Mouse (Mus musculus) liver, embryonic 12.5 days (tissue): ENCODE results near the gene Dnah14. TPM values are rescaled to one million over a fixed set of nuclear protein-coding genes. Genes with fewer than 3 reads are reported as not detected.

Experiments
- ATAC-seq: fragments of 200-750 bp; cut with Nextera tagmentation; 2 replicates; pipeline ENCODE4 v1.8.0; 2017; ENCODE audit warnings: moderate number of reproducible peaks, mild to moderate bottlenecking, moderate library complexity
- H3K27ac ChIP-seq: fragments of 300-500 bp; sonication (generic); 2 replicates; pipeline ENCODE4 v1.5.1; 2016; ENCODE audit warnings: mild to moderate bottlenecking
- H3K27me3 ChIP-seq: fragments of 300-500 bp; sonication (generic); replicated peaks from 2 replicates; pipeline ENCODE4 v1.6.1; 2016; ENCODE audit warnings: mild to moderate bottlenecking, moderate library complexity
- H3K36me3 ChIP-seq: fragments of 300-500 bp; sonication (generic); 2 replicates; pipeline ENCODE4 v1.6.1; 2016; ENCODE audit warnings: mild to moderate bottlenecking, moderate library complexity
- H3K4me1 ChIP-seq: fragments of 300-500 bp; sonication (generic); 2 replicates; pipeline ENCODE4 v1.6.1; 2016
- H3K4me2 ChIP-seq: fragments of 300-500 bp; sonication (generic); 2 replicates; pipeline ENCODE4 v1.6.1; 2016; ENCODE audit warnings: mild to moderate bottlenecking, moderate library complexity
- H3K4me3 ChIP-seq: fragments of 300-500 bp; sonication (generic); 2 replicates; pipeline ENCODE4 v1.5.1; 2016; ENCODE audit warnings: mild to moderate bottlenecking, moderate library complexity
- H3K9ac ChIP-seq: fragments of 300-500 bp; sonication (generic); 2 replicates; pipeline ENCODE4 v1.6.1; 2016; ENCODE audit warnings: mild to moderate bottlenecking, moderate library complexity
- H3K9me3 ChIP-seq: fragments of 300-500 bp; sonication (generic); replicated peaks from 2 replicates; pipeline ENCODE4 v1.6.1; 2016; ENCODE audit warnings: mild to moderate bottlenecking, moderate library complexity
- WGBS: fragments of 180-500 bp; shearing (Covaris S2); methylation state at CpG from one replicate; pipeline ENCODE4 v1.1.7; 2016; ENCODE audit not compliant: insufficient replicate concordance; 5-methylcytosine and 5-hydroxymethylcytosine counted together
- polyA plus RNA-seq: library from polyadenylated mRNA; unstranded; fragments of >200 nt; fragmentation: Nextera tagmentation; extraction: Ambion mirVana; gene quantifications from 2 replicates; pipeline ENCODE4 v1.2.1, GENCODE M21; 2016

Gene Dnah14
- polyA plus RNA-seq, 1 experiment from 2014 or later: 2.9 TPM

DNA sequence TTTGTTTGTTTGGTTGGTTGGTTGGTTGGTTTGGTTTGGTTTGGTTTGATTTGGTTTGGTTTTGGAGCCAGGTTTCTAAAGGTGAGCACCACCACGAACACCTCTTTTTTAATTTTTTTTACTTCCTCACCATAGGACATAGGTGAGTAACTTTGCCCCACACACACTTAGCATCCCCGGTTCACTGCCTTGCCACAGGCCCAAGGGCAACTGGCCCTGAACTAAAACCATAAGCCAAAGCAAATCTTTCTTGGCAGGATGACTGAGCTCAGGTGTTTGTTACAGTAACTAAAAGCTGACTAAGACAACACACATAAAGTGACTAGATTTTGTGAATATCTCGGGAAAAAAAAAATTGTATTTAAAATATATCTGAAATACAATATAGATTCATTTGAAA, 271.0 kb downstream of the Dnah14 start:
- peaks cover 26% of the 10 kb centered on the region for H3K4me1 ChIP-seq
- WGBS: 71% methylated on average over 3 of the region's 3 CpGs
- H3K27ac ChIP-seq: no peak overlapping the region
- H3K9me3 ChIP-seq: no peaks in the 10 kb centered on the region
- no peak overlapping the region for H3K9ac ChIP-seq
- 0 out of 2 replicates have a peak, but pooled peaks cover 8% of the 10 kb centered on the region for H3K27me3 ChIP-seq
- no peak overlapping the region for H3K4me3 ChIP-seq
- no peak overlapping the region for H3K4me2 ChIP-seq
- H3K36me3 ChIP-seq: no peaks in the 10 kb centered on the region
- no peak for ATAC-seq

GRCm38 (mm10) chr1:181848210-181848609, 271.9 kb downstream of the Dnah14 start:
- ATAC-seq: no peak
- Histone ChIP-seq H3K4me3 (no peak overlapping the region), H3K9me3 (no peaks in the 10 kb centered on the region), H3K9ac (no peak overlapping the region), H3K4me1 (peaks cover 27% of the 10 kb centered on the region), H3K4me2 (no peak overlapping the region), H3K27ac (no peak overlapping the region), H3K36me3 (no peaks in the 10 kb centered on the region), H3K27me3 (peaks cover 15% of the 10 kb centered on the region; the same call in 1 of the 2 replicates)
- 64% methylated on average over 1 of the region's 1 CpGs for WGBS

DNA sequence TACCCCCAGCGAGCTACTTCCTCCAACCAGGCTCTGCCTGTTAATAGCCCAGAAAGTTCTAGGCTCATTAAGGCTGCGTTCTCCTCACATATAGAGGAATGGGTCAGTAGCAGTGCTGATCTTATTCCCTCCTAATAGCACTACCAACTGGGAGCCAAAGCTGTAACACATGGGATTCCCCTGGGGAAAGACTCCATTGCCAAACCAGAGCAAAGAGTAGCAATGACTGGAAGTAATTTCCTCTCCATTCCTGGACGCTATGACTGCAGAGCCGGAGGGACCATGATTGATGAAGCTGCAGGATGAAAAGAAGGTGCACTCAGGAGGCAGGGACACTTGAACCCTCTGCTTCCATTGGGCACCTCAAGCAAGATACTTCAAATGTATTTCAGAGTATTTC, 274.1 kb downstream of the Dnah14 start:
- 62% methylated on average over 4 of the region's 4 CpGs for WGBS
- Histone ChIP-seq H3K36me3 (no peaks in the 10 kb centered on the region), H3K27me3 (peaks cover 19% of the 10 kb centered on the region; the same call in 1 of the 2 replicates), H3K9ac (no peak overlapping the region), H3K4me1 (peaks cover 12% of the 10 kb centered on the region), H3K4me2 (no peak overlapping the region), H3K27ac (no peak overlapping the region), H3K9me3 (no peaks in the 10 kb centered on the region), H3K4me3 (no peak overlapping the region)
- ATAC-seq: no peak

DNA sequence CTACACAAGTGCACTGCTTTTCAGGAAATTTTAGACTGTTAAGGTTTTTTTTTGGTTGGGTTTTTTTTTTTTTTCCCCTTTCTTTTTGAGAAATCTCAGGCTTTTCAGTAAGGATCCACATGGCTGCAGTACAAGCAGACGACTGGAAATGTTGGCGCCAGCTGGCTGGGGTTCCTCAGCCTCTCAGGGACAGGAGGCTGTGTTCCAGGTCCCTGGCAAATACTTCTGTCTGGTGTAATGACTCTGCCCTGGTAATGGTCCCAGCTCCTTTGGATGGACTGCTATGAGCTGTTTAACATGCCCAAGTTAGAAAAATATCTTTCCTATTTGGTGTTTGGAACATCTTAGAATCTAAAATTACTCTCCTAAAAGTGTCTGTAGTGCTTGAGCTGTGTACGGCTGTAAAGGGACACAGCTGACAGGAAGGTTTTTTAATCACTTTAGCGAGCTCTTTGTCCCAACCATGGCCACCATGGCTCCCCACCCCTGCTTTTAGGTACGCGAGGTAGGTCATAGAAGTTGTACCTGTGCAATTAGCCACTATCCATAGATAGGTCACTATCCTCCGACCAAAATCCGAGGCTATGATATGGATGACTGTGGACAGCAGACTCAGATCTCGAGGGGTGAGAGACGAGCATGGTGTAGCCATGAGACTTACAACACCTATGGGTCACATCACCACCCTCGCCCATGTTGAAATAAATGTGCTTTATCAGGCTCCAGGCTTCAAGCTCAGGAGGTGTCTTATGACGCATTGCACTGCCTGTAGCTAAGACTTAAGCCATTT, 275.4 kb downstream of the Dnah14 start:
- Histone ChIP-seq H3K4me2 (no peak overlapping the region), H3K4me1 (peaks cover 9% of the 10 kb centered on the region), H3K9ac (no peak overlapping the region), H3K27ac (no peak overlapping the region), H3K36me3 (no peaks in the 10 kb centered on the region), H3K9me3 (no peaks in the 10 kb centered on the region), H3K27me3 (peaks cover 16% of the 10 kb centered on the region; the same call in 1 of the 2 replicates), H3K4me3 (no peak overlapping the region)
- ATAC-seq: no peak
- WGBS: 68% methylated on average over 12 of the region's 12 CpGs

DNA sequence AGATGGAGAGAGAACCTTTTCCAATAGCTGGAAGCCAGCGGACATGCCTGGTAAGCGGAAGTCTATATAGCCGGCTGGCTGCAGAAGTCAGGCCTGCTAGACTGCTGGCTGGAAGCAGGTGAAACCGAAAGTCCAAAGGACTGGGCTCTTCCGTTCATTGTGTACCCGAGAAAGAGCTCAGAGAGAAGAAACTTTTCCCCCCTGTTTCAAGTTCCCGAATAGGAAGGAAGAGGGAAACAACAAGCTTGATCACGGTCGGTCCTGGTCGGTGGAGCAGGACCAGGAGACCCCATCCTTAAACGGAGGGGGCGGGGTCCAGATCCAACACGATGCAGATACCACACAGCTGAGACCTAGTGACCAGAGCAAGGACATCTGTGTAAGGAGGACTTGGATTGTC, 276.1 kb downstream of the Dnah14 start:
- no peak for ATAC-seq
- Histone ChIP-seq H3K4me2 (peak overlapping the region; percentile 34), H3K27ac (no peak overlapping the region), H3K27me3 (peaks cover 16% of the 10 kb centered on the region; the same call in 1 of the 2 replicates), H3K9ac (no peak overlapping the region), H3K4me3 (peak overlapping the region; percentile 20), H3K9me3 (no peaks in the 10 kb centered on the region), H3K36me3 (no peaks in the 10 kb centered on the region), H3K4me1 (peaks cover 9% of the 10 kb centered on the region)
- 25% methylated on average over 13 of the region's 13 CpGs for WGBS

GRCm38 (mm10) chr1:181853081-181853736, 276.9 kb downstream of the Dnah14 start:
- Histone ChIP-seq H3K4me1 (peaks cover 9% of the 10 kb centered on the region), H3K9me3 (no peaks in the 10 kb centered on the region), H3K4me3 (peak overlapping the region; percentile 20; the same call in 1 of the 2 replicates), H3K27me3 (peaks cover 16% of the 10 kb centered on the region; the same call in 1 of the 2 replicates), H3K27ac (no peak overlapping the region), H3K4me2 (peak overlapping the region; percentile 34), H3K9ac (no peak overlapping the region), H3K36me3 (no peaks in the 10 kb centered on the region)
- 7% methylated on average over 18 of the region's 21 CpGs for WGBS
- peak; percentile 54 for ATAC-seq

DNA sequence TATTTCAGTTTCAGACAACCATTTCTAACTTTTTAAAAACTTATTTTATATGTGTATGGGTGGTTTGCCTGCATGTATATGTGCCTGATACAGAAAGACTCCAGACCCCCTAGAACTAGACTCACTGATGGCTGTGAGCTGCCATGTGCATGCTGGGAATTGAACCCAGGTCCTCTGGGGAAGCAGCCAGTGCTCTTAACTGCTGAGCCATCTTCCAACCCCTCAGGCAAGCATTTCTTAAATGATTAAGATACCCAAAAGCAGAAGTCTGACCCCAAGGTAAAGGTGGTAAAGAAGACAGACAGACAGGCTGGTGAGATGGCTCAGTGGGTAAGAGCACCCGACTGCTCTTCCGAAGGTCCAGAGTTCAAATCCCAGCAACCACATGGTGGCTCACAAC, 278.5 kb downstream of the Dnah14 start:
- Histone ChIP-seq H3K27me3 (peaks cover 16% of the 10 kb centered on the region; the same call in 1 of the 2 replicates), H3K36me3 (no peaks in the 10 kb centered on the region), H3K27ac (no peak overlapping the region), H3K9ac (no peak overlapping the region), H3K9me3 (no peaks in the 10 kb centered on the region), H3K4me3 (no peak overlapping the region), H3K4me2 (no peak overlapping the region), H3K4me1 (peaks cover 9% of the 10 kb centered on the region)
- WGBS: 94% methylated on average over 2 of the region's 2 CpGs
- no peak for ATAC-seq

- Histone ChIP-seq H3K4me3 (no peak overlapping the region), H3K36me3 (no peaks in the 10 kb centered on the region), H3K9ac (no peak overlapping the region), H3K27ac (no peak overlapping the region), H3K4me2 (no peak overlapping the region), H3K9me3 (no peaks in the 10 kb centered on the region), H3K4me1 (peaks cover 22% of the 10 kb centered on the region), H3K27me3 (peaks cover 16% of the 10 kb centered on the region; the same call in 1 of the 2 replicates)
- ATAC-seq: no peak
- WGBS: 66% methylated on average over 2 of the region's 2 CpGs
Observed at GRCm38 (mm10) chr1:181856329-181856728, 280.0 kb downstream of the Dnah14 start.

- peaks cover 9% of the 10 kb centered on the region; the same call in 1 of the 2 replicates for H3K27me3 ChIP-seq
- H3K4me1 ChIP-seq: peaks cover 34% of the 10 kb centered on the region
- H3K27ac ChIP-seq: peak overlapping the region; percentile 67
- H3K4me2 ChIP-seq: peak overlapping the region; percentile 9
- H3K9me3 ChIP-seq: no peaks in the 10 kb centered on the region
- no peak overlapping the region for H3K4me3 ChIP-seq
- H3K9ac ChIP-seq: no peak overlapping the region
- peak; percentile 64 for ATAC-seq
- WGBS: 3% methylated on average over 5 of the region's 5 CpGs
- no peaks in the 10 kb centered on the region for H3K36me3 ChIP-seq
Observed at GRCm38 (mm10) chr1:181860659-181861058, 284.3 kb downstream of the Dnah14 start.

DNA sequence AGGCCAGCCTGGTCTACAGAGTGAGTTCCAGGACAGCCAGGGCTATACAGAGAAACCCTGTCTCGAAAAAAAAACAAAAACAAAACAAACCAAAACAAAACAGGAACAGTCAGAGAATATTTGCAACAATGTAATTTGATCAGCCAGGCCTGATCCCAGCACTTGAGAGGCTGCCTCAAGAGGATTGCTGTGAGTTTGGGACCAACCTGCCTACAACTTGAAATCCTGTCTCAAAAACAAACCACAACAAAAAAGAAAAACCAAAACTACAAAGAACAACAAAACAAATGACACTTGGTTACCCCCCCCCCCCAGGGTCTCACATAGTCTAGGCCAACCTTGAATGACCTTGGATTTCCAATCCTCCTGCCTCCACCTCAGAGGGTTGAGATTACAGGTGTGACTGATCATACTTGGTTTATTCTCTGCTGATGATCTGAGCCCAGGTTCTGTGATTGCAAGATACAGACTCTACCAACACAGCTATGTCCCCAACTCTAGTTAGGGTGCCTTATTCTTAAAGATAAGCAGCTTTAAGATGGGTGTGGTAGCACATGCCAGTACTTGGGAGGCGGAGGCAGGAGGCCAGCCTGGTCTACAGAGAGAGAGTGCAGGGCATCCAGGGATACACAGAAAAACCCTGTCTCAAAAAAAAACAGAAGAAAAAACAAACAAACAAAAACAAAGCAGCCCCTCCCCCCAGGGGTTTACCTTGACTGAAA, 285.0 kb downstream of the Dnah14 start:
- Histone ChIP-seq H3K4me2 (peak overlapping the region; percentile 9; the same call in 1 of the 2 replicates), H3K36me3 (no peaks in the 10 kb centered on the region), H3K4me3 (no peak overlapping the region), H3K27me3 (peaks cover 9% of the 10 kb centered on the region; the same call in 1 of the 2 replicates), H3K27ac (peak overlapping the region; percentile 64; the same call in 1 of the 2 replicates), H3K9ac (no peak overlapping the region), H3K4me1 (peaks cover 41% of the 10 kb centered on the region), H3K9me3 (no peaks in the 10 kb centered on the region)
- peak; percentile 83 for ATAC-seq
- WGBS: 29% methylated on average over 2 of the region's 2 CpGs

DNA sequence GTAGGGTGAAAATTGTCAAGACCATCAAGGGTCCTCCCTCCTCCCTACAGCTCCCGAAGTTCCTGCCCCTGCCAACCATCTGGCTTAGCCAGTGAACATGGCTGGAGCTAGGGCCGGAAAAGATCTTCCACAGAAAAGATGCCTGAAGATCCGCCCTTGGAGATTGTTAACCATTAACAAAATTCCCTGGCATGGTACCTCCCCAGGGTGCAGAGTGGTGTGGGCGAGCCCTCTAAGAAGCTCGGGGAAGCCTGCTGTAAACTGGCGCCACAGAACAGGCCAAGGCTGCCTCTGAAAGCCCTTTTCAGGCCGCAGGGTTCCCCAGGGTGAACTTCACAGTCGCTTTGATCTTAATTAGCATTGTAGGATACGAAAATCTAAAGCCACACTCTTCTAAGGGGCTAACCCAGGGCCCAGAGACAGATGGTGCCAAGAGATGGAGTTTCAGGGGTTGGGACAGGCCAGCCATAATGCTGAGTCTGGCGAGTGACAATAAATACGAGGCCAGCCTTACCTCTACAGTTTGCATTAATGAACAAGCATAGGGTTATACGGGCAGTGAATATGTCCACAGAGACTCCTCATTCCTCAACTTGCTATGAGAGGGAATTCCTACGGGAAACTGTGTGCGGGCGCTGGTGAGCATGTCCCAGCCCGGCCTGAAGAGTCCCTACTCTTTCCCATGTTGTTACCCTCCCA, 286.5 kb downstream of the Dnah14 start:
- Histone ChIP-seq H3K27me3 (peaks cover 9% of the 10 kb centered on the region; the same call in 1 of the 2 replicates), H3K4me2 (no peak overlapping the region), H3K9me3 (no peaks in the 10 kb centered on the region), H3K36me3 (no peaks in the 10 kb centered on the region), H3K27ac (no peak overlapping the region), H3K9ac (no peak overlapping the region), H3K4me3 (no peak overlapping the region), H3K4me1 (peaks cover 45% of the 10 kb centered on the region)
- ATAC-seq: no peak
- WGBS: 65% methylated on average over 16 of the region's 16 CpGs
